Mouse (Mus musculus) C2C12 (cell line): ENCODE data around the gene Wtip. TPM values are rescaled to one million over a fixed set of nuclear protein-coding genes. Genes with fewer than 3 reads are reported as not detected.

ENCODE experiments used
- H3K27me3 ChIP-seq: one replicate; pipeline ENCODE4 v1.6.1; 2011; ENCODE audit not compliant: control insufficient read depth, insufficient read depth, insufficient read length
- H3K36me3 ChIP-seq: one replicate; pipeline ENCODE4 v1.6.1; 2011; ENCODE audit not compliant: control insufficient read depth, insufficient read depth
- H3K4me3 ChIP-seq: one replicate; pipeline ENCODE4 v1.5.1; 2011; ENCODE audit warnings: mild to moderate bottlenecking, control low read depth; ENCODE audit not compliant: poor library complexity, insufficient read depth, severe bottlenecking
- H3K79me2 ChIP-seq: one replicate; pipeline ENCODE4 v1.6.1; 2011; ENCODE audit not compliant: control insufficient read depth, insufficient read depth
- H3K79me3 ChIP-seq: one replicate; pipeline ENCODE4 v1.6.1; 2011; ENCODE audit warnings: low read depth, control low read depth
- H3ac ChIP-seq: one replicate; pipeline ENCODE3; 2011; ENCODE audit warnings: low read depth; ENCODE audit not compliant: control insufficient read depth, insufficient read length
- CEBPB ChIP-seq: IDR thresholded peaks from one replicate; pipeline ENCODE4 v1.6.1; 2011; ENCODE audit warnings: low read depth, mild to moderate bottlenecking, control low read depth, moderate library complexity
- CTCF ChIP-seq: IDR thresholded peaks from one replicate; pipeline ENCODE4 v1.5.1; 2011; ENCODE audit not compliant: control insufficient read depth, insufficient read depth, insufficient read length
- FOSL1 ChIP-seq: IDR thresholded peaks from one replicate; pipeline ENCODE4 v1.8.0; 2011; ENCODE audit warnings: mild to moderate bottlenecking, low read length; ENCODE audit not compliant: poor library complexity, insufficient read depth, severe bottlenecking
- MAX ChIP-seq: IDR thresholded peaks from one replicate; pipeline ENCODE4 v1.6.1; 2011; ENCODE audit warnings: mild to moderate bottlenecking, control low read depth
- MYOD1 ChIP-seq: IDR thresholded peaks from one replicate; pipeline ENCODE4 v1.6.1; 2011; ENCODE audit warnings: low read depth; ENCODE audit not compliant: control insufficient read depth, insufficient read length
- MYOG ChIP-seq: IDR thresholded peaks from one replicate; pipeline ENCODE4 v1.6.1; 2011; ENCODE audit not compliant: control insufficient read depth, insufficient read length; ENCODE audit errors: extremely low read depth
- USF1 ChIP-seq: IDR thresholded peaks from one replicate; pipeline ENCODE4 v1.6.1; 2011; ENCODE audit warnings: low read depth, mild to moderate bottlenecking, control low read depth, moderate library complexity
- polyA plus RNA-seq: library from polyadenylated mRNA; unstranded; fragments of >200 nt; fragmentation: generic; extraction: Trizol; gene quantifications from one replicate; pipeline ENCODE4 v1.2.1, GENCODE M21; 2012; ENCODE audit warnings: missing spikeins

The Wtip gene
- polyA plus RNA-seq, 1 experiment, result 34.2 TPM

DNA sequence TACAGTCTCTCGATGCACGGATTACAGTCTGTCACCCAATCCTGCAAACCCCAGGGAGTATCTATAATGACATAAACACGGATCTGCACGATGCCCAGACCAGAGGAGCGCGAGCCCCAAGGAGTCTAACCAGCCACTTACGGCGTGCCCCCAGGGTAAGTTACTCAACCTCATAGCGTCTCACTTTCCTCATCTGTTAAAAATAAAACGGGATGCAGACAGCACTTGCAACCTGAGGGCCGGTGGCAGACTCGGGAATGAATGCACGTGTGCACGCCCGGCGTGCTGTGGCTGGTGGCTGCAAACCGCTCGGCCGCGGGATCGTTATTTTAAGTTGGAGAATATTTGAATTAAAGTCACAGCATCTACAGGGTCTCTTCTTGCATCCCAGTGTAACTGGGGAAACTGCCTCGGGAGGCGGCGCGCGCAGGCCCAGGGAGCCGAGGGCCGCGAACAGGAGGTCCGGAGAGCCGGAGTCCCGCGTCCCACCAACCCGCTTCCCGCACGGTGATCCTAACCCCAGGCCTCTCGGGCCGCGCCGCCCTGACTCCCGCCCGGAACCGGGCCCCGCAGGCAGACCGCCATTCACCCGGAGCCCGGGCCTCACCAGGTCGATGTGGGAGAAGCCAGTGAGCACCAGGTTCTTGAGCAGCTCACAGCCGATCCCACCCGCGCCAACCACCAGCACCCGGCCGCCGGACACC, 34.9 kb upstream of the Wtip start:
- H3K36me3 ChIP-seq, result peaks cover 24% of the 10 kb centered on the region
- H3ac ChIP-seq, result peak overlapping the region; percentile 86
- H3K79me2 ChIP-seq, result peaks cover 52% of the 10 kb centered on the region
- peaks cover 39% of the 10 kb centered on the region for H3K79me3 ChIP-seq
- TF ChIP-seq CTCF (no peak), MYOG (no peak), FOSL1 (no peak), CEBPB (no peak), USF1 (no peak), MYOD1 (no peak), MAX (no peak)
- peak overlapping the region; percentile 79 for H3K4me3 ChIP-seq
- no peaks in the 10 kb centered on the region for H3K27me3 ChIP-seq

DNA sequence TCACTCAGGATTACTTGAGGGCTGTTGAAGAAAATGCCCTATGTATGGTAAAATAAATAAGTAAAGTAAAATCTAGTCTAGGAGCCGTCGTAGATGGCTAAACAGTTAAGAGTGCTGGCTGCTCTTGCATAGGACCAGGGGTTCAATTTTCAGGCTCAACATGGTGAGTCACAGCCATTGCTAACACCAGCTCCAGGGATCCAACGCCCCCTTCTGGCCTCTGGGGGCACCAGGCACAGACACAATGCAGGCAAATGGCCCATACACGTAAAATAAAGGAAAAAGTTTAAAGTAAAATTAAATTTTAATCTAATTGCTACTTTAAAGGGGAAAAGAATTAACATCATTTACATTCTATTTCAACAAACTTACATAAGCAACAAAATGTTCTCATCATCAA, 33.8 kb upstream of the Wtip start:
- TF ChIP-seq MYOD1 (no peak), MAX (no peak), USF1 (no peak), MYOG (no peak), CTCF (peak; percentile 37), FOSL1 (no peak), CEBPB (no peak)
- Histone ChIP-seq H3K79me3 (peaks cover 39% of the 10 kb centered on the region), H3K4me3 (peak overlapping the region; percentile 79), H3K36me3 (peaks cover 34% of the 10 kb centered on the region), H3ac (no peak overlapping the region), H3K79me2 (peaks cover 54% of the 10 kb centered on the region), H3K27me3 (no peaks in the 10 kb centered on the region)

DNA sequence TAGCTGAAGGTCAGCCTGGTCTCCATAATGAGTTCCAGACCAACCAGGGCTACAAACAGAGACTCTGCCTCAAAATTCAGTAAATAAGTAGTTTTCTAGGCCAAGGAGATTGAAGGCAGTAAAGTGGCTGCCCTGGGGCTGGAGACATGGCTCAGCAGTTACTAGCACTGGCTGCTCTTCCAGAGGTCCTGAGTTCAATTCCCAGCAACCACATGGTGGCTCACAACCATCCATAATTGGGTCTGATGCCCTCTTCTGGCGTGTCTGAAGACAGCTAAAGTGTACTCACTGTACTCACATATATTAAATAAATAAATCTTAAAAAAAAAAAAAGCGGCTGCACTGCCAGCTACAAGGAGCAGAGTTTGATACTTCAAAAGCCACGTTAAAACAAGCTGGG, 32.9 kb upstream of the Wtip start:
- peaks cover 54% of the 10 kb centered on the region for H3K79me2 ChIP-seq
- no peaks in the 10 kb centered on the region for H3K27me3 ChIP-seq
- TF ChIP-seq CEBPB, result no peak
- no peak for TF ChIP-seq MAX
- no peak for TF ChIP-seq MYOD1
- no peak for TF ChIP-seq CTCF
- no peak overlapping the region for H3ac ChIP-seq
- H3K4me3 ChIP-seq, result no peak overlapping the region
- H3K36me3 ChIP-seq, result peaks cover 43% of the 10 kb centered on the region
- H3K79me3 ChIP-seq, result peaks cover 39% of the 10 kb centered on the region

DNA sequence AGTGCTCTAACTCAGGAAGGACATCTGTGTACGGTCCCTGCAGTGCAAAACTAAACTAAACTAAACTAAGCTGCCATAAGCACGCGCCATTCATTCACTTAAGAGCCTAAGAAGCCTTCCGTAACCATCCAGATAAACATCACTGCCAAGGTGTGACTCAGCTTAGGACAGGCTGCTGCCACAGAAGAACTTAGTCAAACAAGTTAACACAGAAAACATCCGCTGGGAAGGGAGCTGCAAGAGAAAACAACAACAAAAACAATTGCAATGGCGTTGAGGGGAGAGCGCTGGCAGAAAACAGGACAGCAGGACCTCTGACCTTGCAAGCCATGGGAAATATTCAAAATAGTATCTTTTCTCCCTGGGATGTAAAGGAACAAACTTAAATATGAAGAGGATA, 31.6 kb upstream of the Wtip start:
- Histone ChIP-seq H3ac (no peak overlapping the region), H3K4me3 (no peak overlapping the region), H3K27me3 (no peaks in the 10 kb centered on the region), H3K36me3 (peaks cover 55% of the 10 kb centered on the region), H3K79me3 (peaks cover 39% of the 10 kb centered on the region), H3K79me2 (peaks cover 54% of the 10 kb centered on the region)
- TF ChIP-seq MAX (no peak), USF1 (no peak), MYOG (no peak), FOSL1 (no peak), MYOD1 (no peak), CTCF (no peak), CEBPB (no peak)

DNA sequence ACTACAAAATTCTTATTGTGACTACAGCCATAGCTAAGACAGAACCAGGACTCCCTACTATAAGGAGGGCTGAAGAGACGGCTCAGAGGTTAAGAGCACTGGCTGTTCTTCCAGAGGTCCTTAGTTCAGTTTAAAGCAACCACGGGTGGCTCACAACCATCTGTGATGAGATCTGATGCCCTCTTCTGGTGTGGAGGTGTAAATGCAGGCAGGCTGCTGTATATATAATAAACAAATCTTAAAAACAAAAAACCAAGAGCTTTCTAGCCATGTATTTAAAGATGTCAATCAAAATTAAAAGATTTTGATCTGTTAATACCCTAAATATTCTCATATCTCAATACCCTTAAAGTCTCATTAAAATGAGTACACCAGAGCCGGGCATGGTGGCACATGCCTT, 26.1 kb upstream of the Wtip start:
- Histone ChIP-seq H3K79me2 (peaks cover 12% of the 10 kb centered on the region), H3K36me3 (peaks cover 87% of the 10 kb centered on the region), H3K27me3 (no peaks in the 10 kb centered on the region), H3ac (no peak overlapping the region), H3K4me3 (no peak overlapping the region), H3K79me3 (peaks cover 9% of the 10 kb centered on the region)
- no peak for TF ChIP-seq MYOD1
- no peak for TF ChIP-seq USF1
- TF ChIP-seq MAX, result no peak
- TF ChIP-seq CTCF, result no peak
- TF ChIP-seq CEBPB, result no peak

DNA sequence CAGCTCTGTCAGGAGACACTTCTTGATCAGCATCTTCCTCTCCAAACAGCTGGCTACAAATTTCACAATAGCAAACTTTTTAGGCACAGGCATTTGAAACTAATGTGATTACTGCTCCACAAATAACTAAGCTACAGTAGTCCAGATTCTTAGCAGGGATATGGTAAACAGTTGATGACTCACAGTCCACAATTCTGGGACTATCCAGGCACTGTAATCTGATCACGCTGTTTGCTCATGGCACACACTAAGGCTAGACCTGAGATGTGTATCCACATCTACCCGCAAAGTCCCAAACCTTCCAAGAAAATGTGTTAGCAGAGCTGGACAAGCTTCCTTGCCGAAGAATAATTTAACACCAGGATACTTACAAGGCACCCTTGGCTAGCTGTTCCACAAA, 24.9 kb upstream of the Wtip start:
- H3K36me3 ChIP-seq, result peaks cover 89% of the 10 kb centered on the region
- H3ac ChIP-seq, result no peak overlapping the region
- H3K79me2 ChIP-seq, result peaks cover 10% of the 10 kb centered on the region
- H3K4me3 ChIP-seq, result no peak overlapping the region
- TF ChIP-seq MAX (no peak), MYOG (no peak), CTCF (no peak), CEBPB (no peak), MYOD1 (no peak), USF1 (no peak), FOSL1 (no peak)
- peaks cover 8% of the 10 kb centered on the region for H3K79me3 ChIP-seq
- H3K27me3 ChIP-seq, result no peaks in the 10 kb centered on the region
